Mouse (Mus musculus): ENCODE measurements around the gene Twf2. TPM values are rescaled to one million over a fixed set of nuclear protein-coding genes. Genes with fewer than 3 reads are reported as not detected.

Twf2 gene
- polyA plus RNA-seq, 1 experiment from 2014 or later, result 25.6 TPM

DNA sequence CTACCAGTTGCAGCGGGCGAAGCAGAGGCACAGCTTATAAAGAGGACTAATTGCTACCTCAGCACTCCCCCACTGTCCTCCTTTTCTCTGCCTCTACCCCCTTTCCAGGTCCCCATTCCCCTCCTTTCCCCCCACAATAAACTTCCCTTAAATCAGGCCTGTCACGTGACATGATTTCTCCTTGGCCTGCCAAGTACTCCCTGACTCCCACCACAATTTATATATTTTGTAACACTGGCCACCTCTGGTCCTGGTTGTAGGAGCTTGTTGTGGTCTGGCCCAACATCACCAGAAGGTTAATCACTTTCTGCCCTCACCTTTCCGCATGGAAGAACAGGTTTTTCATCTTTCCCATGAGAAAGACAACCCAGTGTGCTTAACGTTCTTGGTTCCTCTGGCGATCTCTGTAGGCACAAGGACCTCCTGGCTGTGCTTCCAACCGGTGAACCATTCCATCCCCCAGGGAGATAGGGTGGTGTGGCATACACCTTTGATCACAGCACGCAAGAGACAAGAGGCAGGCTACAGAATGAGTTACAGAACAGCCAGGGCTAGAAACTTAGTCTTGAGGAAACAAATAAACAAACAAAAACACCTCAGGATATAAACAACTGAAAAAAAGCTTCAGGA is 18.1 kb downstream of the Twf2 start:
- peaks cover 9% of the 10 kb centered on the region; the same call in 1 of the 2 replicates for H3K27me3 ChIP-seq (replicated peaks; ENCODE audit: control insufficient read depth, insufficient read depth, low read length)
- H3K4me2 ChIP-seq (replicated peaks; ENCODE audit: low read depth), result no peak overlapping the region
- H3K36me3 ChIP-seq (ENCODE audit: control insufficient read depth, insufficient read depth), result no peaks in the 10 kb centered on the region
- TF ChIP-seq CTCF (IDR thresholded peaks at IDR 0.05; ENCODE audit: low read depth), result no peak
- peaks cover 4% of the 10 kb centered on the region; the same call in 1 of the 2 replicates for H3K4me1 ChIP-seq (replicated peaks; ENCODE audit: control insufficient read depth, insufficient read depth, low read length)
- H3K9ac ChIP-seq (ENCODE audit: low read depth, low read length), result no peak overlapping the region
- no peak for ATAC-seq
- H3K9me3 ChIP-seq (ENCODE audit: control insufficient read depth), result no peaks in the 10 kb centered on the region
- no peak overlapping the region for H3K27ac ChIP-seq (ENCODE audit: low read depth, low read length)
- 61% methylated on average over 8 of the region's 8 CpGs for WGBS
- H3K4me3 ChIP-seq (ENCODE audit: low read depth, low read length), result no peak overlapping the region

DNA sequence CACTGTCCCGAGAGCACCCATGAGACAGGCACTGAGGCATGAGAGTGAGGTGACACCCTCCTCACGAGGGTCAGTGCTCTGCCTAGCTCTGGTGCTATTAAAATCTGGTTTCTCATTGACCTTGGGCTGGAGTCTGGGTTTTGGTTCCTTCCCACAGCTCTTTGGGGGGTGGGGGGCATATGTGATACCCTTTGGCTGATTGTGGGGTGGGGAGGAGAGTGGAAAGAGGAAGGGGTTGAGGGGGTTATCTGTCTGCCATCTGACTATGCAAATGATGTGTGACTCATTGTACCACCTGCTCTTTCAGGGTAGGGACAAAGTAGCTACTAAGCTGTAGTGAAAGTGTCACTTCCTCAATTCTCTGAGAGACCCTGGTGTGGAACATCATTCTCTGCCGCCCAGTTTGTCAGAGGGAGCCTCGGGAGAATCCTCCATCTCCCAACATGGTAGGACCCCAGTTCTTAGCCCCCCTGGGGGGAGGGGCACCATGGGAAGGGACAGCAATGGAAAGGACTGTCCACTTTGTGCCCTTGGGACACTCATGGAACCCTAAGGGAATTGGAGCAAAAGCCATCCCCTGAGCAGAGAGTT is 19.4 kb downstream of the Twf2 start, which contains the start of gene Tlr9:
Tlr9 (plus strand) TSS at position 338 of the 591 bp plus-strand sequence.
- no peaks in the 10 kb centered on the region for H3K36me3 ChIP-seq (ENCODE audit: control insufficient read depth, insufficient read depth)
- H3K4me1 ChIP-seq (replicated peaks; ENCODE audit: control insufficient read depth, insufficient read depth, low read length), result peaks cover 8% of the 10 kb centered on the region; the same call in 1 of the 2 replicates
- H3K27ac ChIP-seq (ENCODE audit: low read depth, low read length), result no peak within 1 kb of the TSS
- no peak within 1 kb of the TSS for H3K4me2 ChIP-seq (replicated peaks; ENCODE audit: low read depth)
- no peak within 1 kb of the TSS for H3K4me3 ChIP-seq (ENCODE audit: low read depth, low read length)
- ATAC-seq, result no peak
- peaks cover 9% of the 10 kb centered on the region; the same call in 1 of the 2 replicates for H3K27me3 ChIP-seq (replicated peaks; ENCODE audit: control insufficient read depth, insufficient read depth, low read length)
- H3K9me3 ChIP-seq (ENCODE audit: control insufficient read depth), result no peaks in the 10 kb centered on the region
- 56% methylated on average over 4 of the region's 4 CpGs for WGBS
- no peak for TF ChIP-seq CTCF (IDR thresholded peaks at IDR 0.05; ENCODE audit: low read depth)
- no peak within 1 kb of the TSS for H3K9ac ChIP-seq (ENCODE audit: low read depth, low read length)

DNA sequence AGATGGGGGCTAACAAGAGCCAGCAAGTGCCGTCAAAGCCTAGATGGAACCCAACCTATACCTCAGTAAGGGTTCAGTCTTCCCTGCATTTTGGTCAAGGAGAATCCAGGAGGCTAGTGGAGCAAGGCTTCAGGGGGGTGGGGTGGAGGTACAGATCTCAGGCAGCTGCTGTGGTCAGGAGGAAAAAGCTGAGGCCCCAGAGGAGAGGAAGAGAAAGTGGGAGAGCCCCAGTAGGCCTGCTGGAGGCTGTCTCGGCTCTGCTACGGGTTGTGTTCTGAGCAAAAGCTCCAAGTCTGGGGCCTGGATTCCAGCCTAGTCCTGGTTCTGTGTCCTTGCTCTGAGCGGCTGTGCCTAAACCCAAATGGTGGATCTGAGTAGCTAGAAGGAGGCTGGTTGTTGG is 20.1 kb downstream of the Twf2 start:
- H3K4me1 ChIP-seq (replicated peaks; ENCODE audit: control insufficient read depth, insufficient read depth, low read length), result peaks cover 8% of the 10 kb centered on the region; the same call in 1 of the 2 replicates
- WGBS, result 85% methylated on average over 4 of the region's 4 CpGs
- no peak for ATAC-seq
- H3K27me3 ChIP-seq (replicated peaks; ENCODE audit: control insufficient read depth, insufficient read depth, low read length), result peaks cover 9% of the 10 kb centered on the region; the same call in 1 of the 2 replicates
- no peak for TF ChIP-seq CTCF (IDR thresholded peaks at IDR 0.05; ENCODE audit: low read depth)
- H3K4me3 ChIP-seq (ENCODE audit: low read depth, low read length), result no peak overlapping the region
- H3K4me2 ChIP-seq (replicated peaks; ENCODE audit: low read depth), result no peak overlapping the region
- no peaks in the 10 kb centered on the region for H3K36me3 ChIP-seq (ENCODE audit: control insufficient read depth, insufficient read depth)
- H3K27ac ChIP-seq (ENCODE audit: low read depth, low read length), result no peak overlapping the region
- H3K9me3 ChIP-seq (ENCODE audit: control insufficient read depth), result no peaks in the 10 kb centered on the region
- no peak overlapping the region for H3K9ac ChIP-seq (ENCODE audit: low read depth, low read length)

DNA sequence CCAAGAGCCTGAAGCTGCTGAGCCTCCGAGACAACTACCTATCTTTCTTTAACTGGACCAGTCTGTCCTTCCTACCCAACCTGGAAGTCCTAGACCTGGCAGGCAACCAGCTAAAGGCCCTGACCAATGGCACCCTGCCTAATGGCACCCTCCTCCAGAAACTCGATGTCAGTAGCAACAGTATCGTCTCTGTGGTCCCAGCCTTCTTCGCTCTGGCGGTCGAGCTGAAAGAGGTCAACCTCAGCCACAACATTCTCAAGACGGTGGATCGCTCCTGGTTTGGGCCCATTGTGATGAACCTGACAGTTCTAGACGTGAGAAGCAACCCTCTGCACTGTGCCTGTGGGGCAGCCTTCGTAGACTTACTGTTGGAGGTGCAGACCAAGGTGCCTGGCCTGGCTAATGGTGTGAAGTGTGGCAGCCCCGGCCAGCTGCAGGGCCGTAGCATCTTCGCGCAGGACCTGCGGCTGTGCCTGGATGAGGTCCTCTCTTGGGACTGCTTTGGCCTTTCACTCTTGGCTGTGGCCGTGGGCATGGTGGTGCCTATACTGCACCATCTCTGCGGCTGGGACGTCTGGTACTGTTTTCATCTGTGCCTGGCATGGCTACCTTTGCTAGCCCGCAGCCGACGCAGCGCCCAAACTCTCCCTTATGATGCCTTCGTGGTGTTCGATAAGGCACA is 22.7 kb downstream of the Twf2 start:
- TF ChIP-seq CTCF (IDR thresholded peaks at IDR 0.05; ENCODE audit: low read depth), result no peak
- WGBS, result 62% methylated on average over 24 of the region's 24 CpGs
- Histone ChIP-seq H3K4me2 (replicated peaks; ENCODE audit: low read depth) (peak overlapping the region; percentile 62), H3K9ac (ENCODE audit: low read depth, low read length) (peak overlapping the region; percentile 31), H3K4me3 (ENCODE audit: low read depth, low read length) (peak overlapping the region; percentile 34), H3K27me3 (replicated peaks; ENCODE audit: control insufficient read depth, insufficient read depth, low read length) (peaks cover 9% of the 10 kb centered on the region; the same call in 1 of the 2 replicates), H3K27ac (ENCODE audit: low read depth, low read length) (no peak overlapping the region), H3K36me3 (ENCODE audit: control insufficient read depth, insufficient read depth) (no peaks in the 10 kb centered on the region), H3K4me1 (replicated peaks; ENCODE audit: control insufficient read depth, insufficient read depth, low read length) (peaks cover 8% of the 10 kb centered on the region; the same call in 1 of the 2 replicates), H3K9me3 (ENCODE audit: control insufficient read depth) (no peaks in the 10 kb centered on the region)
- ATAC-seq, result no peak

DNA sequence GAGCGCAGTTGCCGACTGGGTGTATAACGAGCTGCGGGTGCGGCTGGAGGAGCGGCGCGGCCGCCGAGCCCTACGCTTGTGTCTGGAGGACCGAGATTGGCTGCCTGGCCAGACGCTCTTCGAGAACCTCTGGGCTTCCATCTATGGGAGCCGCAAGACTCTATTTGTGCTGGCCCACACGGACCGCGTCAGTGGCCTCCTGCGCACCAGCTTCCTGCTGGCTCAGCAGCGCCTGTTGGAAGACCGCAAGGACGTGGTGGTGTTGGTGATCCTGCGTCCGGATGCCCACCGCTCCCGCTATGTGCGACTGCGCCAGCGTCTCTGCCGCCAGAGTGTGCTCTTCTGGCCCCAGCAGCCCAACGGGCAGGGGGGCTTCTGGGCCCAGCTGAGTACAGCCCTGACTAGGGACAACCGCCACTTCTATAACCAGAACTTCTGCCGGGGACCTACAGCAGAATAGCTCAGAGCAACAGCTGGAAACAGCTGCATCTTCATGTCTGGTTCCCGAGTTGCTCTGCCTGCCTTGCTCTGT is 23.3 kb downstream of the Twf2 start:
- Histone ChIP-seq H3K4me3 (ENCODE audit: low read depth, low read length) (peak overlapping the region; percentile 34), H3K27ac (ENCODE audit: low read depth, low read length) (peak overlapping the region; percentile 28; the same call in 1 of the 2 replicates), H3K4me2 (replicated peaks; ENCODE audit: low read depth) (peak overlapping the region; percentile 62), H3K9ac (ENCODE audit: low read depth, low read length) (peak overlapping the region; percentile 31), H3K36me3 (ENCODE audit: control insufficient read depth, insufficient read depth) (no peaks in the 10 kb centered on the region), H3K9me3 (ENCODE audit: control insufficient read depth) (no peaks in the 10 kb centered on the region), H3K27me3 (replicated peaks; ENCODE audit: control insufficient read depth, insufficient read depth, low read length) (peaks cover 9% of the 10 kb centered on the region; the same call in 1 of the 2 replicates), H3K4me1 (replicated peaks; ENCODE audit: control insufficient read depth, insufficient read depth, low read length) (peaks cover 8% of the 10 kb centered on the region; the same call in 1 of the 2 replicates)
- 0 out of 2 replicates have a peak, but pooled peaks have one; percentile 5 for ATAC-seq
- TF ChIP-seq CTCF (IDR thresholded peaks at IDR 0.05; ENCODE audit: low read depth), result peak; percentile 67
- WGBS, result 9% methylated on average over 34 of the region's 34 CpGs

Data from intestine, postnatal 0 days (tissue).